Mouse (Mus musculus): ENCODE measurements around the gene Mmachc.

Gene Mmachc

GRCm38 (mm10) chr4:116708201-116708764, at the start of gene Mmachc, which contains the start of gene Ccdc163:
TSS of gene Mmachc (minus strand) at chr4:116708406.
TSS of gene Ccdc163 (plus strand) at chr4:116708509.
- peak; percentile 90 for DNase-seq

GRCm38 (mm10) chr4:116749750-116750149, 41.5 kb upstream of the Mmachc start:
- no peak for DNase-seq

GRCm38 (mm10) chr4:116738972-116739751, 31.0 kb upstream of the Mmachc start:
- no peak for DNase-seq

- DNase-seq: no peak
These were observed 26.8 kb upstream of the Mmachc start for GRCm38 (mm10) chr4:116734996-116735395.

- no peak for DNase-seq
These were observed 24.1 kb upstream of the Mmachc start for GRCm38 (mm10) chr4:116732355-116732754.

GRCm38 (mm10) chr4:116731077-116731476, 22.9 kb upstream of the Mmachc start:
- DNase-seq: no peak

- DNase-seq: no peak
These were observed 21.3 kb upstream of the Mmachc start for GRCm38 (mm10) chr4:116729532-116729931.

GRCm38 (mm10) chr4:116727401-116727800, 19.2 kb upstream of the Mmachc start:
- DNase-seq: no peak

- DNase-seq: no peak
These were observed 17.2 kb upstream of the Mmachc start for GRCm38 (mm10) chr4:116725444-116725843.

- DNase-seq: no peak
These were observed 14.0 kb upstream of the Mmachc start for GRCm38 (mm10) chr4:116722230-116722629.

- DNase-seq: no peak
These were observed 13.0 kb upstream of the Mmachc start for GRCm38 (mm10) chr4:116721098-116721628.

- peak; percentile 92 for DNase-seq
These were observed 12.3 kb upstream of the Mmachc start, which contains the start of gene Tesk2 for GRCm38 (mm10) chr4:116720343-116721097. TSS of gene Tesk2 (plus strand) at chr4:116720948.

- peak; percentile 63 for DNase-seq
These were observed 11.2 kb upstream of the Mmachc start for GRCm38 (mm10) chr4:116719396-116719795.

GRCm38 (mm10) chr4:116712536-116712935, 4.3 kb upstream of the Mmachc start:
- no peak for DNase-seq

GRCm38 (mm10) chr4:116710154-116710553, 1.9 kb upstream of the Mmachc start:
- no peak for DNase-seq

- peak; percentile 10 for DNase-seq
These were observed 685 bp upstream of the Mmachc start for GRCm38 (mm10) chr4:116708791-116709390.

- peak; percentile 19 for DNase-seq
These were observed 540 bp downstream of the Mmachc start for GRCm38 (mm10) chr4:116707666-116708065.

- peak; percentile 82 for DNase-seq
These were observed 4.4 kb downstream of the Mmachc start for GRCm38 (mm10) chr4:116703804-116704203.

- no peak for DNase-seq
These were observed 7.2 kb downstream of the Mmachc start for GRCm38 (mm10) chr4:116700964-116701363.

GRCm38 (mm10) chr4:116698693-116699342, 9.4 kb downstream of the Mmachc start:
- no peak for DNase-seq

- DNase-seq: no peak
These were observed 14.4 kb downstream of the Mmachc start for GRCm38 (mm10) chr4:116693785-116694184.

- no peak for DNase-seq
These were observed 16.1 kb downstream of the Mmachc start for GRCm38 (mm10) chr4:116692146-116692545.

All from liver (tissue).